Mouse (Mus musculus) MEL (cell line): Measurements from ENCODE around the gene Atg4b.

ENCODE experiments used
- CHD1 ChIP-seq: IDR thresholded peaks from 2 replicates; pipeline ENCODE4 v1.6.1; 2012; ENCODE audit warnings: low read depth, mild to moderate bottlenecking, inconsistent platforms, low read length, improper control_type of control experiment
- CHD2 ChIP-seq: IDR thresholded peaks from 2 replicates; pipeline ENCODE4 v1.6.1; 2011; ENCODE audit warnings: low read length, improper control_type of control experiment
- CTCF ChIP-seq, 3 experiments: IDR thresholded peaks in 2 of 3; conservative IDR thresholded peaks in 1 of 3; 2 replicates each; pipeline ENCODE4 v1.5.1; 2011 to 2012; ENCODE audit warnings: low read length in 3 of 3, low read depth in 2 of 3, mild to moderate bottlenecking in 2 of 3, improper control_type of control experiment in 1 of 3, inconsistent platforms in 1 of 3, mixed read lengths in 1 of 3, moderate library complexity in 1 of 3; ENCODE audit not compliant: control insufficient read depth in 1 of 3, insufficient read depth in 1 of 3, poor library complexity in 1 of 3, severe bottlenecking in 1 of 3
- GATA1 ChIP-seq: IDR thresholded peaks from 2 replicates; pipeline ENCODE4 v1.6.1; 2011; ENCODE audit warnings: low read depth, low read length, improper control_type of control experiment

DNA sequence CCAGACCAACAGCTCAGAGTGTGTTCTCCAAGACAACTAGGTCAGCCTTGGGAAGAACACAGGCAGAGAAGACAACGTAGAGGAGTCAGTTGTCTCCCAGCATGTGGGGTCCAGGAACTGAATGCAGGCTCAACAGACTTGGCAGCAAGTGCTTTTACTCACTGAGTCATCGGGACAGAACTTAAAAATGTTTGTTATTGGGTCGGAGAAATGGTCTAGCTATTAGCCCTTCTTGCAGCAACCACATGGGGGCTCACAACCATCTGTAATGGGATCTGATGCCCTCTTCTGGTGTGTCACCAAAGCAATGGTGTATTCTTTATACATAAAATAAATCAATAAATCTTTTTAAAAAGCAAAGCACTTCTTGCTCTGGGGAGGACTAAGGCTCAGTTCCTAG lies 25.2 kb upstream of the Atg4b start:
- TF ChIP-seq GATA1, result no peak
- TF ChIP-seq CTCF (IDR thresholded peaks at IDR 0.05 in 2 of 3, conservative IDR thresholded peaks at IDR 0.05 in 1 of 3; ENCODE audit: control insufficient read depth in 1 of 3, insufficient read depth in 1 of 3, low read depth in 2 of 3, low read length in 3 of 3, poor library complexity in 1 of 3, severe bottlenecking in 1 of 3), result peak in 1 of 3 experiments; percentile 47; a peak in 2 of 6 replicates
- TF ChIP-seq CHD1, result no peak
- TF ChIP-seq CHD2, result no peak
